Mouse (Mus musculus) CH12.LX (cell line): Measurements from ENCODE around the gene L3mbtl1. TPM values are rescaled to one million over a fixed set of nuclear protein-coding genes. Genes with fewer than 3 reads are reported as not detected.

ENCODE experiments used
- DNase-seq: peaks from one replicate; pipeline ENCODE4 v3.0.0-alpha.2; 2013; ENCODE audit errors: extremely low read depth
- H3K27ac ChIP-seq: 2 replicates; pipeline ENCODE4 v1.5.1; 2012; ENCODE audit warnings: low read depth, mild to moderate bottlenecking, control low read depth, moderate library complexity; ENCODE audit not compliant: insufficient read depth
- H3K27me3 ChIP-seq: replicated peaks from 2 replicates; pipeline ENCODE3; 2012; ENCODE audit warnings: inconsistent platforms
- H3K36me3 ChIP-seq, 2 experiments: replicated peaks in 1 of 2; 2 replicates each; pipeline versions ENCODE3 to v1.6.1; 2012; ENCODE audit warnings: inconsistent platforms in 1 of 2, low read length in 1 of 2, mild to moderate bottlenecking in 1 of 2, mixed read lengths in 1 of 2, moderate library complexity in 1 of 2; ENCODE audit not compliant: control insufficient read depth in 1 of 2, insufficient read depth in 1 of 2
- H3K4me1 ChIP-seq, 2 experiments: 2 replicates each; pipeline ENCODE4 v1.6.1; 2012; ENCODE audit warnings: inconsistent platforms in 1 of 2, moderate library complexity in 1 of 2; ENCODE audit not compliant: insufficient read depth in 2 of 2, control insufficient read depth in 1 of 2
- H3K4me2 ChIP-seq: 2 replicates; pipeline ENCODE4 v1.6.1; 2012; ENCODE audit warnings: low read depth, mild to moderate bottlenecking, control low read depth; ENCODE audit not compliant: poor library complexity, insufficient read depth, severe bottlenecking
- H3K4me3 ChIP-seq, 3 experiments: fragments of 150-350 bp in 1 of 3; sonication (generic) in 1 of 3; replicated peaks in 1 of 3; 2 replicates each; pipeline versions ENCODE3 to v1.5.1; 2011 to 2012; ENCODE audit warnings: low read depth in 2 of 3, low read length in 2 of 3, mild to moderate bottlenecking in 2 of 3, moderate library complexity in 2 of 3, control low read depth in 1 of 3, improper control_type of control experiment in 1 of 3, inconsistent platforms in 1 of 3, mixed read lengths in 1 of 3; ENCODE audit not compliant: poor library complexity in 1 of 3
- H3K79me2 ChIP-seq: replicated peaks from 2 replicates; pipeline ENCODE4 v1.6.1; 2012; ENCODE audit warnings: mild to moderate bottlenecking, moderate library complexity; ENCODE audit not compliant: control insufficient read depth, poor library complexity, insufficient read depth, severe bottlenecking; ENCODE audit errors: extremely low read depth
- H3K9ac ChIP-seq: 2 replicates; pipeline ENCODE4 v1.6.1; 2012; ENCODE audit warnings: low read depth, mild to moderate bottlenecking, control low read depth, moderate library complexity; ENCODE audit not compliant: insufficient read depth
- H3K9me3 ChIP-seq: replicated peaks from 2 replicates; pipeline ENCODE3; 2012; ENCODE audit warnings: low read length, inconsistent platforms, mixed read lengths
- CTCF ChIP-seq, 2 experiments: IDR thresholded peaks in 1 of 2; conservative IDR thresholded peaks in 1 of 2; 2 replicates each; pipeline ENCODE4 v1.5.1; 2011 to 2012; ENCODE audit warnings: low read depth in 2 of 2, low read length in 2 of 2, improper control_type of control experiment in 1 of 2, inconsistent platforms in 1 of 2, mild to moderate bottlenecking in 1 of 2, moderate library complexity in 1 of 2
- E2F4 ChIP-seq: IDR thresholded peaks from 2 replicates; pipeline ENCODE4 v1.6.1; 2011; ENCODE audit warnings: low read depth, low read length, improper control_type of control experiment; ENCODE audit not compliant: insufficient replicate concordance
- ETS1 ChIP-seq: conservative IDR thresholded peaks from 2 replicates; pipeline ENCODE4 v1.6.1; 2012; ENCODE audit warnings: low read depth, mild to moderate bottlenecking, inconsistent platforms, low read length, improper control_type of control experiment, moderate library complexity
- GABPA ChIP-seq: IDR thresholded peaks from 2 replicates; pipeline ENCODE4 v1.6.1; 2012; ENCODE audit warnings: low read depth, low read length, improper control_type of control experiment, inconsistent platforms; ENCODE audit not compliant: insufficient replicate concordance
- HCFC1 ChIP-seq: IDR thresholded peaks from 2 replicates; pipeline ENCODE4 v1.6.1; 2012; ENCODE audit warnings: low read depth, mild to moderate bottlenecking, inconsistent platforms, low read length, improper control_type of control experiment
- IRF4 ChIP-seq: IDR thresholded peaks from 2 replicates; pipeline ENCODE4 v1.6.1; 2014; ENCODE audit warnings: low read depth, mild to moderate bottlenecking, inconsistent platforms, low read length, improper control_type of control experiment
- JUN ChIP-seq: IDR thresholded peaks from 2 replicates; pipeline ENCODE4 v1.6.1; 2011; ENCODE audit warnings: low read depth, mild to moderate bottlenecking, low read length, improper control_type of control experiment, moderate library complexity; ENCODE audit not compliant: insufficient read depth
- JUND ChIP-seq: conservative IDR thresholded peaks from 2 replicates; pipeline ENCODE4 v1.6.1; 2011; ENCODE audit warnings: low read depth, low read length, improper control_type of control experiment
- MEF2A ChIP-seq: IDR thresholded peaks from 2 replicates; pipeline ENCODE4 v1.6.1; 2014; ENCODE audit warnings: low read depth, mild to moderate bottlenecking, inconsistent platforms, low read length, improper control_type of control experiment, borderline replicate concordance
- MXI1 ChIP-seq: IDR thresholded peaks from 2 replicates; pipeline ENCODE4 v1.6.1; 2011; ENCODE audit warnings: mild to moderate bottlenecking, low read depth, low read length, improper control_type of control experiment
- MYC ChIP-seq: IDR thresholded peaks from 2 replicates; pipeline ENCODE4 v1.6.1; 2011; ENCODE audit warnings: low read depth, mild to moderate bottlenecking, improper control_type of control experiment, low read length
- POLR2A ChIP-seq: IDR thresholded peaks from 2 replicates; pipeline ENCODE4 v1.6.1; 2011; ENCODE audit warnings: low read depth, mild to moderate bottlenecking, improper control_type of control experiment, low read length
- POLR2AphosphoS2 ChIP-seq: IDR thresholded peaks from 2 replicates; pipeline ENCODE4 v1.6.1; 2011; ENCODE audit warnings: low read depth, low read length, improper control_type of control experiment
- RAD21 ChIP-seq: IDR thresholded peaks from 2 replicates; pipeline ENCODE4 v1.6.1; 2011; ENCODE audit warnings: low read depth, mild to moderate bottlenecking, low read length, improper control_type of control experiment, moderate library complexity
- TBP ChIP-seq: conservative IDR thresholded peaks from 2 replicates; pipeline ENCODE4 v1.6.1; 2011; ENCODE audit warnings: low read depth, low read length, improper control_type of control experiment
- USF2 ChIP-seq: conservative IDR thresholded peaks from 2 replicates; pipeline ENCODE4 v1.6.1; 2011; ENCODE audit warnings: low read depth, low read length, improper control_type of control experiment
- ZKSCAN1 ChIP-seq: IDR thresholded peaks from 2 replicates; pipeline ENCODE4 v1.6.1; 2012; ENCODE audit warnings: low read depth, inconsistent platforms, low read length, improper control_type of control experiment, borderline replicate concordance
- ZMIZ1 ChIP-seq: IDR thresholded peaks from 2 replicates; pipeline ENCODE4 v1.6.1; 2012; ENCODE audit warnings: low read depth, mild to moderate bottlenecking, inconsistent platforms, low read length, improper control_type of control experiment
- ZNF384 ChIP-seq: IDR thresholded peaks from 2 replicates; pipeline ENCODE4 v1.6.1; 2012; ENCODE audit warnings: low read depth, low read length, improper control_type of control experiment, inconsistent platforms
- dilution Hi-C: fragments of 300-500 bp; cut with MboI; formaldehyde crosslinking; loops from 2 replicates; pipeline ENCODE4 v1.14.3; 2020; ENCODE audit warnings: low sequenced_read_pairs; ENCODE audit not compliant: extremely low pct_unique_long_range_greater_than_20kb, extremely low pct_ligation_motif_present
- in situ Hi-C: fragments of 300-500 bp; cut with MboI; formaldehyde crosslinking; loops from 3 replicates; pipeline ENCODE4 v1.14.3; 2019; ENCODE audit warnings: low sequenced_read_pairs, low pct_ligation_motif_present, low pct_unique_long_range_greater_than_20kb, mixed read lengths
- polyA plus RNA-seq: library from polyadenylated mRNA; unstranded; fragments of >175 nt; gene quantifications from 2 replicates; pipeline ENCODE4 v1.2.1, GENCODE M21; 2012; ENCODE audit warnings: low read depth; ENCODE audit not compliant: insufficient read length
- total RNA-seq, 2 experiments: library from RNA; depleted of rRNA; stranded (reverse); fragments of 300-350 nt in 1 of 2; fragments of >200 nt in 1 of 2; gene quantifications; 2 replicates each; pipeline ENCODE4 v1.2.3; 2012 to 2014

Gene L3mbtl1
- total and polyA plus RNA-seq, 3 experiments = 0.09 TPM; not detected in 2

DNA sequence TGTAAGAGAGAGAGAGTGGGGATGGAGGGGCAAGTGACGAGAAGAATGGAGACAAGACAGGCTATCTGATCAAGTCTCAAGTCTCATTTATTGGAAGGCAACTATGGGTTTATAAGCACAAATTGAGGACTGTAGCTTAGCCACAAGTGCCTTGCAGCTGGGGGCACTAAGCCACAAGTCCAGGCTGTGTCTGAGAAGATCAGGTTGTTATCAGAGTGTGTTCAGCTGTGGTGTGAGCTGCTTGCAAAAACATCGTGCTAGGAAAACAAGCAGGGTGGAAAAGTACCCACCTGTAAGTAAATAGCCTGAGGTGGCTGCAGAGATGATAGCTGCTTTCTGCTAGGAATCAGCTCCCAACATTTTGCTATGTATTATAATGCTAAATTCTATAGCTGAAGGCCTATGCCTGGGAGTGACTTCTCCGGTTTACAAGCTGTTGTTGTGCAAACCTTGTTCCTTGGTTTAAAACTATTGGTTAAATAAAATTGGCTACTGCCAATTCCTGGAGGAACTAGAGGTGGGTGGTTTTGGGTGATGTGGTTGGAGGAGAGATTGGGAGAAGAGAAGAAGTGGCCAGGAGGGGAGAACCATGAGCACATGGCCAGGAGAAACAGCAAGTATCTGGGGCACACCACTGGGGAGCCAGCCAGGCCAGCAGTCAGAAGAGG, 15.2 kb upstream of the L3mbtl1 start:
- dilution Hi-C loops (no loop called here), in situ Hi-C loops (loop anchor here (10.0 kb wide), 1 partner anchor 407 kb away; no protein-coding TSS in a partner anchor)
- Histone ChIP-seq H3K79me2 (peaks cover 12% of the 10 kb centered on the region), H3K4me1 (peaks cover 3 to 5% of the 10 kb centered on the region in 2 experiments; a peak in 3 of 4 replicates), H3K27ac (no peak overlapping the region), H3K4me3 (no peak overlapping the region), H3K9me3 (no peaks in the 10 kb centered on the region), H3K27me3 (peaks cover 19% of the 10 kb centered on the region), H3K9ac (no peak overlapping the region), H3K4me2 (no peak overlapping the region), H3K36me3 (peaks cover 3 to 6% of the 10 kb centered on the region in 2 experiments)
- no peak for TF ChIP-seq CTCF (conservative IDR thresholded peaks at IDR 0.05 in 1 of 2, IDR thresholded peaks at IDR 0.05 in 1 of 2; ENCODE audit: low read depth in 2 of 2, low read length in 2 of 2)
- no peak for TF ChIP-seq ETS1
- no peak for TF ChIP-seq MYC
- TF ChIP-seq RAD21 = no peak
- TF ChIP-seq TBP = no peak
- no peak for TF ChIP-seq MXI1
- no peak for TF ChIP-seq JUN
- no peak for TF ChIP-seq HCFC1
- no peak for TF ChIP-seq POLR2AphosphoS2
- TF ChIP-seq JUND = no peak
- no peak for TF ChIP-seq POLR2A
- no peak for TF ChIP-seq E2F4
- no peak for TF ChIP-seq IRF4
- DNase-seq = no peak

- dilution Hi-C loops = no loop called here
- Histone ChIP-seq H3K4me2 (no peak overlapping the region), H3K4me1 (peaks cover 3 to 18% of the 10 kb centered on the region in 2 experiments; a peak in 3 of 4 replicates), H3K36me3 (peaks cover 18 to 21% of the 10 kb centered on the region in 2 experiments)
- DNase-seq = no peak
- TF ChIP-seq MEF2A (no peak), USF2 (no peak), GABPA (no peak), RAD21 (no peak), ZNF384 (no peak), ZMIZ1 (no peak), ZKSCAN1 (no peak)
- TF ChIP-seq, all 38 proteins: peak for 0
- Histone ChIP-seq H3K9me3 (no peaks in the 10 kb centered on the region), H3K4me3 (no peak overlapping the region), H3K27ac (no peak overlapping the region), H3K79me2 (peaks cover 24% of the 10 kb centered on the region), H3K9ac (no peak overlapping the region), H3K27me3 (peaks cover 13% of the 10 kb centered on the region)
- in situ Hi-C loops = loop anchor here (10.0 kb wide), 1 partner anchor 405 kb away; no protein-coding TSS in a partner anchor
Measured at GRCm38 (mm10) chr2:162929704-162930103, 13.6 kb upstream of the L3mbtl1 start.
